Mouse (Mus musculus): ENCODE results near the gene Ncstn.

DNA sequence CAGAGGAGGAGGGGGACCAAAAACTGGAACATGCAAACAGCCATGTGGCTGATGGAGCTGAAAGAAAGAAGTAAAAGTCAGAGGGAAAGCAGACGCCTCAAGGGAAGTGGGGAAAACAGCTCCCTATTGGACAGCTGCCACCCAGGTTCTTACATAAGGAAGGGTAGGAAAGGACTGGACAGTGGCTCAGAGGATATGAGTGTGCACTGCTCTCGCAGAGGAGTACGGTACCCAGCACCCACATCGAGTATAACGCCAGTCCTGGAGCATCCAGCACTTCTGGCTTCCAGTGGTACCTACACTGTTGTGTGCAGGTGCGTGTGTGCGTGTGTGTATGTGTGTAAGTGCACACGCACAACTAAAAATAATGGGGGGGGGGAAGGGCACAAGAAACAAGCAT is 36.2 kb downstream of the Ncstn start:
- TF ChIP-seq CTCF (IDR thresholded peaks at IDR 0.05; ENCODE audit: insufficient read depth, low read length) (no peak), POLR2A (IDR thresholded peaks at IDR 0.05; ENCODE audit: borderline replicate concordance, extremely low read depth, low read depth, low read length) (no peak)

Data from lung, adult 2 months (tissue).